Mouse (Mus musculus): ENCODE measurements around the gene Pask. TPM values are rescaled to one million over a fixed set of nuclear protein-coding genes. Genes with fewer than 3 reads are reported as not detected.

Gene Pask
- polyA plus RNA-seq (2012; rRNA removed; ENCODE audit: low replicate concordance) = 1.5 and 2.0 TPM in 2 replicates

GRCm38 (mm10) chr1:93342648-93343503, at the start of gene Pask, which contains the start of gene Ppp1r7:
Gene Pask (minus strand): TSS chr1:93343482.
Gene Ppp1r7 (plus strand): TSS chr1:93342854.

GRCm38 (mm10) chr1:93373665-93374064, 30.4 kb upstream of the Pask start, which contains the start of gene Ano7:
Gene Ano7 (plus strand): TSS chr1:93373930.

GRCm38 (mm10) chr1:93305581-93306337, 37.5 kb downstream of the Pask start, which contains the start of gene Mterf4:
Gene Mterf4 (minus strand): TSS chr1:93305915.

Other genes with a start within 250 kb of the Pask start
- gene Kif1a, start 241.5 kb downstream of the Pask start, polyA plus RNA-seq (2012; rRNA removed; ENCODE audit: low replicate concordance) = 2.7 and 3.2 TPM in 2 replicates
- 0.53 TPM in 1 of 2 replicates, not detected in the other for gene Agxt, start 208.2 kb downstream of the Pask start, polyA plus RNA-seq (2012; rRNA removed; ENCODE audit: low replicate concordance)
- 0.19 and 0.82 TPM in 2 replicates for gene 2310007B03Rik, start 182.5 kb downstream of the Pask start, polyA plus RNA-seq (2012; rRNA removed; ENCODE audit: low replicate concordance)
- gene Crocc2, start 174.8 kb downstream of the Pask start, polyA plus RNA-seq (2012; rRNA removed; ENCODE audit: low replicate concordance) = 0.37 and 0.38 TPM in 2 replicates
- 33.3 and 46.3 TPM in 2 replicates for gene Sned1, start 107.6 kb downstream of the Pask start, polyA plus RNA-seq (2012; rRNA removed; ENCODE audit: low replicate concordance)
- gene Mterf4, start 37.6 kb downstream of the Pask start, polyA plus RNA-seq (2012; rRNA removed; ENCODE audit: low replicate concordance) = 5.8 and 12.0 TPM in 2 replicates
- 2.7 and 4.7 TPM in 2 replicates for gene Ppp1r7, start 628 bp downstream of the Pask start, polyA plus RNA-seq (2012; rRNA removed; ENCODE audit: low replicate concordance)
- 0.53 and 0.99 TPM in 2 replicates for gene Ano7, start 30.4 kb upstream of the Pask start, polyA plus RNA-seq (2012; rRNA removed; ENCODE audit: low replicate concordance)
- 47.5 and 89.7 TPM in 2 replicates for gene Hdlbp, start 135.3 kb upstream of the Pask start, polyA plus RNA-seq (2012; rRNA removed; ENCODE audit: low replicate concordance)
- 4.6 and 7.1 TPM in 2 replicates for gene Farp2, start 168.6 kb upstream of the Pask start, polyA plus RNA-seq (2012; rRNA removed; ENCODE audit: low replicate concordance)

All from mammary gland, adult 2 months (tissue).